Mouse (Mus musculus): Measurements from ENCODE around the gene Apoc3. TPM values are rescaled to one million over a fixed set of nuclear protein-coding genes. Genes with fewer than 3 reads are reported as not detected.

Apoc3 gene
- polyA plus RNA-seq (2016; fragmentation: Nextera tagmentation; extraction: Ambion mirVana): not detected in 2 replicates

DNA sequence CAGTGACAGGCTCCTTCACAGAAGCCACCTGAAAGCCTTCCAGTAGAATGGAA is at the start of gene Apoc3:
TSS of gene Apoc3 (minus strand) at position 41 of the 53 bp plus-strand sequence.
- Histone ChIP-seq H3K4me3 (no peak within 1 kb of the TSS), H3K9me3 (replicated peaks) (no peaks in the 10 kb centered on the region), H3K27ac (replicated peaks) (no peak within 1 kb of the TSS), H3K36me3 (no peaks in the 10 kb centered on the region), H3K4me1 (peaks cover 15% of the 10 kb centered on the region), H3K27me3 (ENCODE audit: low read depth, poor library complexity, severe bottlenecking) (peaks cover 23% of the 10 kb centered on the region)
- no peak for DNase-seq (ENCODE audit: low spot score)

DNA sequence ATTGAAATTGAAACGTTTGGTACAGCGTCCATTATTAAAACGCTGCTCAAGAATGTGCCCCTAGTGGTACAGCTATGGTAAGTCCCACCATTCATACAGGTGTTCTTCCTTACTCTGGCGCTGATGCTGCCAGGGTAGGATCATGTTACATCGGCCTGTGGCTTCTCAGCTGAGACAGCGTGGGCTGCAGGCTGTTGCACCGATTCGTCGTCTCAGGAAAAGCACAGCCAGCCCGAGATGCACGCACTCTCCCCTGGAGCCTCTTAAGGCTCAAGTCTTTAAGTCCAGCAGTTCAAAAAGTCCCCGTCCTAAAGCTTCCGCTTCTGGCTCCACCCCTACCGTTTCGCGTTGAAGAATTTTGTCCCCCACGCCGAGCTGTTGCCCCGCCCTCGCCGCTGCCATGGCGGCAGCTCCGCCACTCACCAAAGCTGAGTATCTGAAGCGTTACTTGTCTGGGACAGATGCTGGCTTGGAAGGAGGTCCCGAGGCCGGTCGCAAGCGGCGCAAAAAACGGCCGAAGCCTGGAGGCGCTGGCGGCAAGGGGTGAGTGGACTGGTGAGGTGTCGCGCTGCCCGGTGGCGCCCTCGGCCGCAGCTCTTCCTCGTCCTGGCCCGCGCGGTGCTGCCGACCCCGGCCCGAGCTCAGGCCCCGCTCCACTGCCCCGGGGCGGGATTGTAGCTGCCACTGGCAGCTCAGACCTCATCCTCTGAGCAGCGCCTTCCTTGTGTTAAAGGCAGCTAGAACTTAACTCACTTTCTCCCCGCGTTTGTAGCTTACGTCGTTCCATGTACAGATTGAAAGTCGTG is 47.4 kb upstream of the Apoc3 start, which contains the start of gene Bud13:
TSS of gene Bud13 (plus strand) at position 378 of the 806 bp plus-strand sequence.
- peaks cover 61% of the 10 kb centered on the region for H3K36me3 ChIP-seq
- no peaks in the 10 kb centered on the region for H3K27me3 ChIP-seq (ENCODE audit: low read depth, poor library complexity, severe bottlenecking)
- peaks cover 18% of the 10 kb centered on the region for H3K4me1 ChIP-seq
- H3K4me3 ChIP-seq: peak within 1 kb of the TSS; percentile 90
- under 1% methylated on average over 55 of the region's 55 CpGs for WGBS
- DNase-seq (ENCODE audit: low spot score): peak; percentile 92
- H3K9me3 ChIP-seq (replicated peaks): no peaks in the 10 kb centered on the region
- H3K27ac ChIP-seq (replicated peaks): peak within 1 kb of the TSS; percentile 89

DNA sequence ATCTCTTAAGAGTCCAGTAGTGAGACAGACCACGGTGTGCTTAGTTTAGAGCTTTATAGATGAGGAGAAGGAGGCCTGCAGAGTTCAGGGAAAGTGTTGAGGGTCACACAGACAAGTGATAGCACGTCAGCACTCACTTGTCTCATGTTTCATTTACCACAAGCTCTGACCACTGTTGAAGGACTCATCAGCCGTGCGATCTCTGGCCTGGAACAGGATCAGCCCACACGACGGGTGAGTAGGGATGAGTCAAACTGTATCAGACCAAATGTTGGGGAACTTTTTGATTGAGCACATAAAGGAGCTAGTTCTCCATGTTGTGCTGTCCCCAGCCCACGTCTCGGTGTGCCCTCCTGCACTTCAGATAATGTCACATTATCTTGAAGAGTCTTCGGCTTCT is 39.1 kb upstream of the Apoc3 start:
- no peaks in the 10 kb centered on the region for H3K9me3 ChIP-seq (replicated peaks)
- peaks cover 18% of the 10 kb centered on the region for H3K4me1 ChIP-seq
- H3K36me3 ChIP-seq: peaks cover 50% of the 10 kb centered on the region
- DNase-seq (ENCODE audit: low spot score): no peak
- no peak overlapping the region for H3K27ac ChIP-seq (replicated peaks)
- peak overlapping the region; percentile 82; the same call in 1 of the 2 replicates for H3K4me3 ChIP-seq
- H3K27me3 ChIP-seq (ENCODE audit: low read depth, poor library complexity, severe bottlenecking): peaks cover 23% of the 10 kb centered on the region
- WGBS: 94% methylated on average over 9 of the region's 9 CpGs

DNA sequence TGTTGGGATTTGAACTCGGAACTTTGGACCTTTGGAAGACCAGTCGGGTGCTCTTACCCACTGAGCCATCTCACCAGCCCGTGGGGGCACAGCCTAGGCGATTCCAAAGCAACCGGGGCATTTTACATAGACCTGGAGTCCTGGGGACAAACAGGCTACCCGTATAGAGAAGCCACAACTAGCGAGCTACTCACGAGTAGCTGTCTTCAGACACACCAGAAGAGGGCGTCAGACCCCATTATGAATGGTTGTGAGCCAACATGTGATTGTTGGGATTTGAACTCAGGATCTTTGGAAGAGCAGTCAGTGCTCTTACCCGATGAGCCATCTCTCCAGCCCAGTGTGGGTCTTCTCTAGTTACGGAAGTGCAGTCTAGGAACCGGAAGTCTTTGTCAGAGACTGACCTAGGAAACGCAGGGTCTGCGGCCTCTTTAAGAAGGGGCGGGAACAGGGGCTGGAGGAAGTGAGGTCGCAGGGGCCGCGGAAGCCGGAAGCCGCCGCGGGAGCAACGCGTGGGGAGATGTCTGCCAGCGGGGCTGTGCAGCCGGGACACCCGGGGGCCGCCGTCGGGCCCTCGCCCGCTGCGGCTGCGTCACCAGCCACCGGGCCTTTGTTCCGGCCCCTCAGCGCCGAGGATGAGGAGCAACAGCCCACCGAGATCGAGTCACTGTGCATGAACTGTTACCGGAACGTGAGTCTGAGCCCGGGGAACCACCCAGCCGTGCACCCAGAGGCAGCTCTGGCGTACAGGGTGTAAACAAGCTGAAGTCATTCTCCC is 37.4 kb upstream of the Apoc3 start, which contains the start of gene Zpr1:
TSS of gene Zpr1 (plus strand) at position 388 of the 778 bp plus-strand sequence.
- Histone ChIP-seq H3K4me1 (peaks cover 18% of the 10 kb centered on the region), H3K9me3 (replicated peaks) (no peaks in the 10 kb centered on the region), H3K4me3 (peak within 1 kb of the TSS; percentile 82), H3K27ac (replicated peaks) (peak within 1 kb of the TSS; percentile 82), H3K36me3 (peaks cover 36% of the 10 kb centered on the region), H3K27me3 (ENCODE audit: low read depth, poor library complexity, severe bottlenecking) (peaks cover 39% of the 10 kb centered on the region)
- 6% methylated on average over 45 of the region's 45 CpGs for WGBS
- peak; percentile 92 for DNase-seq (ENCODE audit: low spot score)

DNA sequence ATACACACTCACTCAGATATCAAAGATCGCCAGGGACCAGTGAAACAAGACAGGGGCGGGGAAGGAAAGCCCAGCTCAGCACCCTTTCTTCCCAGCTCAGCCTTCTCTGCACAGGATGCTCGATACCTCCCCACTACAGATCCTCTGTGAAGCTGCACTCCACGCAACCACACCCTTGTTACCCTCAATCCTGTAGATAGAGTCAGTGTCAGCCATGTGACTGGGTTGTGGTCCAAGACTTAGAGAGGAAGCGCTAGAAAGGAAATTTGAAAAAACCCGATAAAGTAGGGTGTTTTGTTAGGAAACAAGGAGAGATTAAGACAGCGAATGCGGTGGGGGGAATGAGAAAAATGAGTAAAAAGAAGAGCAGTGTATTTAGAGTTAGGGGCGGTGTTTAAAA is 36.6 kb upstream of the Apoc3 start:
- H3K27ac ChIP-seq (replicated peaks): no peak overlapping the region
- H3K36me3 ChIP-seq: peaks cover 28% of the 10 kb centered on the region
- H3K4me3 ChIP-seq: peak overlapping the region; percentile 82; the same call in 1 of the 2 replicates
- H3K27me3 ChIP-seq (ENCODE audit: low read depth, poor library complexity, severe bottlenecking): peaks cover 40% of the 10 kb centered on the region
- peaks cover 18% of the 10 kb centered on the region for H3K4me1 ChIP-seq
- no peak for DNase-seq (ENCODE audit: low spot score)
- 88% methylated on average over 9 of the region's 9 CpGs for WGBS
- H3K9me3 ChIP-seq (replicated peaks): no peaks in the 10 kb centered on the region

DNA sequence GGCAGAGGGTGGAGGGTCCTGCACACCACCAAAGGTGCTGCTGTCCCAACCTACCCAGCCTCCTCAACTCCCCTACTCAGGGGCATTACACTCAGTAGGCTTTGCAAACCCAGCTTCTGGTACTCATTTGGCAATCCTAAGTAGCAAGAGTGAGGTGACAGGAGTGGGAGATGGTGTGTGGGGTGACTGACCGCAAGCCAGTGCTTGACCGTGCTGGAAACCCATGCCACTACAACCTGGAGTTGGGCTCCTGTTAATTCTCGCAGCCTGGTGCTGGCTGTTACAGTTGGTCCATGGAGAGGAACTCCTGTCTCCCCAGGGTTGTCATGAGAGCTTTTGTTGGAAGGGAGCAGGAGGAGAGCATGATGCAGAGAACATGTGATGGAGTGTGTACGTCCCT is 35.3 kb upstream of the Apoc3 start:
- Histone ChIP-seq H3K27ac (replicated peaks) (no peak overlapping the region), H3K36me3 (peaks cover 15% of the 10 kb centered on the region), H3K9me3 (replicated peaks) (no peaks in the 10 kb centered on the region), H3K4me1 (peaks cover 18% of the 10 kb centered on the region), H3K27me3 (ENCODE audit: low read depth, poor library complexity, severe bottlenecking) (peaks cover 40% of the 10 kb centered on the region), H3K4me3 (no peak overlapping the region)
- 95% methylated on average over 4 of the region's 4 CpGs for WGBS
- no peak for DNase-seq (ENCODE audit: low spot score)

DNA sequence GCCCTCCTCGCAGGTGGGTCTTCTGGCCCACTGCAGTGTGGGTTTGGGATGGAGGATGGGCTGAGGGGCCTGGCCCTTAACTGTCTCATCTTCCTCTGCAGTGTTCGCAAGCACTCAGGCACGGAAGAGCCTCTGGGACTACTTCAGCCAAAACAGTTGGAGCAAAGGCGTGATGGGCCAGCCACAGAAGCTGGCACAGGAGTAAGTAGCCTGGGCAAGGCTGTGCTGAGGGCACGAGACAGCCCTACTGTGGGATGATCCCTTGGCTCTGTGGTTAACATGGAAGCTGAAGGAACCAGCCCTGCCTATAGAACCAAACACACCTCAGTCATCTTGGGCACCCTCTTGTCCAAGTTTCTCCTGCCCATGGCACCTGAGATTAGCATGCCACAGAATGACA is 33.7 kb upstream of the Apoc3 start:
- Histone ChIP-seq H3K27ac (replicated peaks) (no peak overlapping the region), H3K36me3 (no peaks in the 10 kb centered on the region), H3K4me3 (no peak overlapping the region), H3K4me1 (peaks cover 15% of the 10 kb centered on the region), H3K9me3 (replicated peaks) (no peaks in the 10 kb centered on the region), H3K27me3 (ENCODE audit: low read depth, poor library complexity, severe bottlenecking) (peaks cover 40% of the 10 kb centered on the region)
- no peak for DNase-seq (ENCODE audit: low spot score)
- WGBS: 91% methylated on average over 5 of the region's 5 CpGs

DNA sequence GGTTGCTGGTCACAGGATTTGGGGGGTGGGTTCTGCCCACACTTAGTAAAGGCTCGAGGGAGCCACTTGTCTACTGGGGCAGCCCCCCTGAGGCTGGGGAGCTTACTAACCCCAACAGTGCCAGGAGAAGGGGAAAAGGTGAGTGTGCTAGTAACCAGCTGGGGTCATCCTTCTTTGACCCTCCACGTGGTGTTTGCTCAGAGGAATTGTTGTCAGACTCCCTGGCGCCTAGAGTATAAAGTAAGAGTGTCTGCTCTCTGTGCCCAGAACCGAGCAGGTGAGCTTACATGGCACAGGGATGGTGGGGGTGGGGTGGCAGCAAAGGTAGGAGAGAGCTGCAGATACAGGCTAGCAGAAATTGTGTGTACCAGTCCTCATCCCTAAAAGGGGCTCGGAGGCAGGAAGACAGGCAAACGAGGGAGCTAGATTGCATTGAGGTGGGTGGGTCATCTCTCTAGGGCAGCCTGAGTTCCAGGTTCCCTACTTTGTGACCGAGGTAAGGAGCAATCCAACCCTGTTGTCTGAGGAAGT is 33.0 kb upstream of the Apoc3 start, which contains the start of gene Apoa5:
TSS of gene Apoa5 (plus strand) at position 291 of the 531 bp plus-strand sequence.
- Histone ChIP-seq H3K36me3 (no peaks in the 10 kb centered on the region), H3K9me3 (replicated peaks) (no peaks in the 10 kb centered on the region), H3K27ac (replicated peaks) (no peak within 1 kb of the TSS), H3K27me3 (ENCODE audit: low read depth, poor library complexity, severe bottlenecking) (peaks cover 40% of the 10 kb centered on the region), H3K4me3 (no peak within 1 kb of the TSS), H3K4me1 (peaks cover 8% of the 10 kb centered on the region)
- no peak for DNase-seq (ENCODE audit: low spot score)
- WGBS: 70% methylated on average over 7 of the region's 7 CpGs

DNA sequence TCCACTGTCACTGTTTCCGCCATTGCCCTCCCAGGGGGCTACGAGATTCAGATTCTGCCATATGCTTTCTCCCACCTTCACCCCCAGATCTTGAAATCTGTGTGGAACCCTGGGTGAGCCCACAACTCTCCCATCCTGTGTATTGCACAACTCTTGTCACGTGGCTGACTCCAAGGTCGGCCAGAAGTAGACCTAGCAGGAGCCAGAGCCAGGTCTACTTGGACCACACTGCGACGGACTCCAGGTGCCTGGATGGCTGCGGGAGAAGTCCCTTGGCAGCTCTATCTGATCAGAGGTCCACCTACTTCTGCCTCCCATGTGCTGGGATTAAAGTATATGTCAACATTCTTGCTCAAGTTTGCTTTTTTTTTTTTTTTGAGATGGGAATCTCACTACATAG is 25.7 kb upstream of the Apoc3 start:
- Histone ChIP-seq H3K27ac (replicated peaks) (no peak overlapping the region), H3K27me3 (ENCODE audit: low read depth, poor library complexity, severe bottlenecking) (peaks cover 17% of the 10 kb centered on the region), H3K4me3 (no peak overlapping the region), H3K4me1 (no peaks in the 10 kb centered on the region), H3K9me3 (replicated peaks) (no peaks in the 10 kb centered on the region), H3K36me3 (no peaks in the 10 kb centered on the region)
- no peak for DNase-seq (ENCODE audit: low spot score)
- 89% methylated on average over 7 of the region's 7 CpGs for WGBS

DNA sequence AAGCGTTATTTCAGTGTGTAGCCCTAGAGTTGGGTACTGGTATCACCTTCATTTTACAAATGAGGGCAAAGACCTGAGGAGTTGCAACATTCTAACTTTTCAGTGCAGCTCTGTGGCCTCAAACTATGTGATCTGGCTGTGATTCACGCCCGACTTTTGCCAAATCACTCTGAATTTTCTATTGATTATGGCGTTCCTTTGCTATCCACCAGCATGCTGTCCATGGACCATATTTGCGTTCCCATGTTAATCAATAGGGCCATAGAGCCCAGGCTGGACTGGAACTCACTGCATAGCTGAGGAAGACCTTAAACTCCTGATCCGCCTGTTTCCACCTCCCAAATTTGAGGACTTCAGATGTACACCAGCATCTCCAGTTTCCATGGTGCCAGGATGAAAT is 23.7 kb upstream of the Apoc3 start:
- Histone ChIP-seq H3K4me3 (no peak overlapping the region), H3K36me3 (no peaks in the 10 kb centered on the region), H3K27ac (replicated peaks) (no peak overlapping the region), H3K9me3 (replicated peaks) (no peaks in the 10 kb centered on the region), H3K4me1 (peaks cover 9% of the 10 kb centered on the region), H3K27me3 (ENCODE audit: low read depth, poor library complexity, severe bottlenecking) (peaks cover 21% of the 10 kb centered on the region)
- DNase-seq (ENCODE audit: low spot score): no peak
- 92% methylated on average over 6 of the region's 6 CpGs for WGBS

DNA sequence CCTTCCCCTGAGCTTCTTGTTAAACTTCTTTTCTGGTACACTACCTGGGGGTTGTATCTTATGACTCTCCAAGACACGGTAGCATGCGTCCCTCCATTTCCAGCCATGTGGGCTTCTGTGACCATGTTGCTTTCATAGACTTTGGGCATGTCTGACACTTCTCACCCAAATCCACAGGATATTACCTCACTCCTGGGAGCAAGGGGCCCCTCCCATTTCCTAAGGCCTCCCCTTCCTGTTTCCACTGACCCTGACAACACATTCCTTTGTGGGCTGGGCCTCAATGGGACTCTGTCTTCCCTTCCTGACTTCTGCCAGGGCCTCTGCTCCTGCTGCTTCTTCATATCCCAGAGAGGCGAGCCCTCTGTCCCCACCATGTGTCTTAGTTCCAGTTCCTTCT is 22.1 kb upstream of the Apoc3 start:
- Histone ChIP-seq H3K9me3 (replicated peaks) (no peaks in the 10 kb centered on the region), H3K4me1 (peaks cover 10% of the 10 kb centered on the region), H3K27me3 (ENCODE audit: low read depth, poor library complexity, severe bottlenecking) (peaks cover 33% of the 10 kb centered on the region), H3K4me3 (no peak overlapping the region), H3K36me3 (no peaks in the 10 kb centered on the region), H3K27ac (replicated peaks) (no peak overlapping the region)
- 89% methylated on average over 3 of the region's 3 CpGs for WGBS
- no peak for DNase-seq (ENCODE audit: low spot score)

DNA sequence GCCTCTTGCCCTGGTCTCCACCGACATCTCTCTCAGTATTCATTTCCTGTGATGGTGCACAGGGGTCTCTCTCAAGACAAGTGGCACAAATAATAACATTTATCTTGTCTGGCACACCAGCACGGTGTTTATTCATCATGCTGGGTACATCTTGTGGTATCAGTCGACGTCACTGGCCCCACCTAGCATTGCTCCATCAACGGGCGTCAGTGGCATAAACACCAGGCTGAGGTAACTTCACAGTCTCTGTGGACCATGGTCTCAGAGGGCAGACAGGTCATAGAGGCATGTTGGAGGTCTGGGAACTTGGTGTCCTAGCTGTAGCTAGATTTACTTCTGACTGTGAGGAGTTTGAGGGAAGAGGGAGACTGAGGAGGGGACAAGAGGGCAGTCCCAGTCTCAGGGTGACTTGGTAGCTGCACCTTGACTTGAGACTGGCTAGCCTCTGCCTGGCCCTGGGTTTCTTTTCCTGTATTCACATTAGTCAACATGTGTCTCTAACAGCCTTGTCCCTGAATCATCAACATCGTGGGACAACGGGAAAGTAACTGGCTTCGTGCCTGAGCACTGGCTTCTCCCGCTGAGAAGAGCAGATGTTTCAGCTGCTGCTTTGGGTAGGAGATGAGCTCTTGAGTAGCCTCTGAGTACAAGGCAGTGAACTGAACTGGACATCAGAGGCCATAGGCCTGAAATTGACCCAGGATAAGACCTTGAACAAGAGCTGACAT is 21.4 kb upstream of the Apoc3 start:
- H3K36me3 ChIP-seq: no peaks in the 10 kb centered on the region
- DNase-seq (ENCODE audit: low spot score): no peak
- H3K27me3 ChIP-seq (ENCODE audit: low read depth, poor library complexity, severe bottlenecking): peaks cover 33% of the 10 kb centered on the region
- WGBS: 92% methylated on average over 10 of the region's 10 CpGs
- no peak overlapping the region for H3K27ac ChIP-seq (replicated peaks)
- no peak overlapping the region for H3K4me3 ChIP-seq
- H3K9me3 ChIP-seq (replicated peaks): no peaks in the 10 kb centered on the region
- H3K4me1 ChIP-seq: peaks cover 10% of the 10 kb centered on the region
